Mouse (Mus musculus) thymus, adult 2 months (tissue): ENCODE data around the gene Fndc3a.

Experiments
- CTCF ChIP-seq: fragments of 200-500 bp; IDR thresholded peaks from 2 replicates; pipeline ENCODE4 v1.5.1; 2012; ENCODE audit warnings: mild to moderate bottlenecking, control low read depth, low read length, moderate library complexity, borderline replicate concordance; ENCODE audit not compliant: control insufficient read depth, poor library complexity, insufficient read depth; ENCODE audit errors: extremely low read depth
- POLR2A ChIP-seq: fragments of 200-500 bp; IDR thresholded peaks from 2 replicates; pipeline ENCODE4 v1.6.1; 2012; ENCODE audit warnings: mild to moderate bottlenecking, low read length, control low read depth, moderate library complexity; ENCODE audit not compliant: control insufficient read depth, poor library complexity, insufficient read depth; ENCODE audit errors: extremely low read depth

- TF ChIP-seq CTCF (no peak), POLR2A (no peak)
Measured at GRCm38 (mm10) chr14:72516376-72516775, 193.4 kb downstream of the Fndc3a start.
